Mouse (Mus musculus): ENCODE data around the gene Ankrd54.

DNA sequence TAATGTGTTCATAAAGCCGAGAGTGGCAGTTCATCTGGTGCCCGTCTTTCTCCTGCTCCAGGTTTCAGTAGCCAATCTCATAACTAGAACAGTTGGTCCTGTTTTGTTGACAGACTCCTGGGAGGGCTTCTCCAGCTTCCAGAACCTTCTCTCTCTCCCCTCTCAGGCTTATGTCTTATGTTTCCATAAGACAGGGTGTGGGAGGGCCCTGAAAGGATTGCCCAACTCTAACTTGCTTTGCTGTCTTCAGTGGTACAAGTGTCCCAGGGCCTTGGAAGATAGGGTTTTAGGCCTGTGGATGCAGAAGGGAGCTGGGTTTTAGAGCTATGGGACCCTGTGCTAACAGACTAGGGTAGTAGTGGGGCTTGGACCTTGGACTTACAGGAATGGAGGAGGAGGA is 47.8 kb upstream of the Ankrd54 start:
- TF ChIP-seq POLR2A (IDR thresholded peaks at IDR 0.05; ENCODE audit: extremely low read depth, insufficient read depth, low read length) (no peak), CTCF (IDR thresholded peaks at IDR 0.05; ENCODE audit: extremely low read depth, insufficient read depth, low read length) (no peak)
